Mouse (Mus musculus): ENCODE results near the gene Cxcr4. TPM values are rescaled to one million over a fixed set of nuclear protein-coding genes. Genes with fewer than 3 reads are reported as not detected.
A peak's percentile ranks its signal among the peaks of the same experiment; 100 is the strongest.

The Cxcr4 gene
- polyA plus RNA-seq, 1 experiment from 2014 or later = 9.3 TPM

GRCm38 (mm10) chr1:128563905-128564304 lies 28.2 kb downstream of the Cxcr4 start:
- 0 out of 2 replicates have a peak, but pooled peaks cover 2% of the 10 kb centered on the region for H3K4me1 ChIP-seq
- no peak overlapping the region for H3K27ac ChIP-seq
- no peaks in the 10 kb centered on the region for H3K27me3 ChIP-seq
- H3K9me3 ChIP-seq = no peaks in the 10 kb centered on the region
- no peak overlapping the region for H3K4me2 ChIP-seq
- 83% methylated on average over 3 of the region's 3 CpGs for WGBS
- ATAC-seq (ENCODE audit: borderline replicate concordance, extremely low read depth, low FRiP score, low TSS enrichment) = no peak
- no peak overlapping the region for H3K9ac ChIP-seq
- no peak overlapping the region for H3K4me3 ChIP-seq
- no peaks in the 10 kb centered on the region for H3K36me3 ChIP-seq

- 69% methylated on average over 9 of the region's 9 CpGs for WGBS
- H3K4me2 ChIP-seq = no peak overlapping the region
These were observed 30.7 kb downstream of the Cxcr4 start for GRCm38 (mm10) chr1:128561325-128561874.

GRCm38 (mm10) chr1:128560452-128561324 lies 31.4 kb downstream of the Cxcr4 start:
- H3K4me2 ChIP-seq = no peak overlapping the region
- H3K4me3 ChIP-seq = no peak overlapping the region
- H3K9me3 ChIP-seq = no peaks in the 10 kb centered on the region
- H3K36me3 ChIP-seq = no peaks in the 10 kb centered on the region
- H3K4me1 ChIP-seq = peaks cover 7% of the 10 kb centered on the region
- H3K9ac ChIP-seq = no peak overlapping the region
- H3K27ac ChIP-seq = no peak overlapping the region
- no peak for ATAC-seq (ENCODE audit: borderline replicate concordance, extremely low read depth, low FRiP score, low TSS enrichment)
- WGBS = 52% methylated on average over 14 of the region's 14 CpGs
- H3K27me3 ChIP-seq = no peaks in the 10 kb centered on the region

More at GRCm38 (mm10) chr1:128561325-128561874, 30.7 kb downstream of the Cxcr4 start:
- ATAC-seq (ENCODE audit: borderline replicate concordance, extremely low read depth, low FRiP score, low TSS enrichment) = no peak
- Histone ChIP-seq H3K27me3 (no peaks in the 10 kb centered on the region), H3K9ac (no peak overlapping the region), H3K9me3 (no peaks in the 10 kb centered on the region), H3K4me1 (peaks cover 9% of the 10 kb centered on the region), H3K27ac (no peak overlapping the region), H3K36me3 (no peaks in the 10 kb centered on the region), H3K4me3 (no peak overlapping the region)

- H3K27ac ChIP-seq = no peak overlapping the region
- ATAC-seq (ENCODE audit: borderline replicate concordance, extremely low read depth, low FRiP score, low TSS enrichment) = peak; percentile 82; the same call in 1 of the 2 replicates
- H3K4me2 ChIP-seq = no peak overlapping the region; the same call in 1 of the 2 replicates
- H3K27me3 ChIP-seq = no peaks in the 10 kb centered on the region
- no peak overlapping the region for H3K9ac ChIP-seq
- H3K4me1 ChIP-seq = peaks cover 7% of the 10 kb centered on the region
- no peak overlapping the region for H3K4me3 ChIP-seq
- no peaks in the 10 kb centered on the region for H3K9me3 ChIP-seq
- WGBS = 51% methylated on average over 4 of the region's 4 CpGs
- H3K36me3 ChIP-seq = no peaks in the 10 kb centered on the region
These were observed 34.1 kb downstream of the Cxcr4 start for GRCm38 (mm10) chr1:128557953-128558352.

GRCm38 (mm10) chr1:128552545-128552944 lies 39.5 kb downstream of the Cxcr4 start:
- no peaks in the 10 kb centered on the region for H3K36me3 ChIP-seq
- H3K27me3 ChIP-seq = no peaks in the 10 kb centered on the region
- no peak overlapping the region for H3K9ac ChIP-seq
- H3K27ac ChIP-seq = no peak overlapping the region
- no peak overlapping the region for H3K4me3 ChIP-seq
- no peak for ATAC-seq (ENCODE audit: borderline replicate concordance, extremely low read depth, low FRiP score, low TSS enrichment)
- H3K4me1 ChIP-seq = peaks cover 16% of the 10 kb centered on the region; the same call in 1 of the 2 replicates
- H3K4me2 ChIP-seq = no peak overlapping the region
- no peaks in the 10 kb centered on the region for H3K9me3 ChIP-seq

GRCm38 (mm10) chr1:128551743-128552397 lies 40.2 kb downstream of the Cxcr4 start:
- ATAC-seq (ENCODE audit: borderline replicate concordance, extremely low read depth, low FRiP score, low TSS enrichment) = peak; percentile 44; the same call in 1 of the 2 replicates
- WGBS = 10% methylated on average over 8 of the region's 8 CpGs

GRCm38 (mm10) chr1:128549442-128549841 lies 42.7 kb downstream of the Cxcr4 start:
- no peak overlapping the region for H3K4me2 ChIP-seq
- no peak overlapping the region for H3K4me3 ChIP-seq
- peaks cover 16% of the 10 kb centered on the region; the same call in 1 of the 2 replicates for H3K4me1 ChIP-seq
- no peak overlapping the region for H3K27ac ChIP-seq
- H3K9ac ChIP-seq = no peak overlapping the region
- no peaks in the 10 kb centered on the region for H3K9me3 ChIP-seq
- 52% methylated on average over 5 of the region's 5 CpGs for WGBS
- no peaks in the 10 kb centered on the region for H3K27me3 ChIP-seq
- ATAC-seq (ENCODE audit: borderline replicate concordance, extremely low read depth, low FRiP score, low TSS enrichment) = no peak
- H3K36me3 ChIP-seq = no peaks in the 10 kb centered on the region

More at GRCm38 (mm10) chr1:128551743-128552397, 40.2 kb downstream of the Cxcr4 start:
- no peaks in the 10 kb centered on the region for H3K27me3 ChIP-seq
- H3K4me3 ChIP-seq = no peak overlapping the region
- H3K9me3 ChIP-seq = no peaks in the 10 kb centered on the region
- H3K36me3 ChIP-seq = no peaks in the 10 kb centered on the region
- no peak overlapping the region for H3K4me2 ChIP-seq
- H3K4me1 ChIP-seq = peaks cover 16% of the 10 kb centered on the region; the same call in 1 of the 2 replicates
- H3K9ac ChIP-seq = no peak overlapping the region
- H3K27ac ChIP-seq = peak overlapping the region; percentile 19; the same call in 1 of the 2 replicates

- Histone ChIP-seq H3K9ac (no peak overlapping the region), H3K4me1 (peaks cover 16% of the 10 kb centered on the region; the same call in 1 of the 2 replicates), H3K4me2 (no peak overlapping the region), H3K9me3 (no peaks in the 10 kb centered on the region), H3K27ac (no peak overlapping the region), H3K36me3 (no peaks in the 10 kb centered on the region), H3K27me3 (no peaks in the 10 kb centered on the region), H3K4me3 (no peak overlapping the region)
- no peak for ATAC-seq (ENCODE audit: borderline replicate concordance, extremely low read depth, low FRiP score, low TSS enrichment)
- 42% methylated on average over 3 of the region's 3 CpGs for WGBS
These were observed 43.1 kb downstream of the Cxcr4 start for GRCm38 (mm10) chr1:128549007-128549406.

- Histone ChIP-seq H3K27ac (no peak overlapping the region), H3K9me3 (no peaks in the 10 kb centered on the region), H3K4me3 (no peak overlapping the region), H3K36me3 (no peaks in the 10 kb centered on the region), H3K4me2 (no peak overlapping the region), H3K27me3 (no peaks in the 10 kb centered on the region), H3K4me1 (peaks cover 16% of the 10 kb centered on the region; the same call in 1 of the 2 replicates), H3K9ac (no peak overlapping the region)
- ATAC-seq (ENCODE audit: borderline replicate concordance, extremely low read depth, low FRiP score, low TSS enrichment) = no peak
- 59% methylated on average over 5 of the region's 5 CpGs for WGBS
These were observed 43.7 kb downstream of the Cxcr4 start for GRCm38 (mm10) chr1:128548220-128548998.

GRCm38 (mm10) chr1:128545672-128546071 lies 46.4 kb downstream of the Cxcr4 start:
- ATAC-seq (ENCODE audit: borderline replicate concordance, extremely low read depth, low FRiP score, low TSS enrichment) = no peak; the same call in 1 of the 2 replicates

GRCm38 (mm10) chr1:128543137-128543536 lies 49.0 kb downstream of the Cxcr4 start:
- WGBS = 91% methylated on average over 2 of the region's 2 CpGs

More at GRCm38 (mm10) chr1:128545672-128546071, 46.4 kb downstream of the Cxcr4 start:
- H3K4me3 ChIP-seq = no peak overlapping the region
- H3K4me1 ChIP-seq = 0 out of 2 replicates have a peak, but pooled peaks cover 9% of the 10 kb centered on the region
- H3K4me2 ChIP-seq = no peak overlapping the region
- H3K27me3 ChIP-seq = no peaks in the 10 kb centered on the region
- H3K36me3 ChIP-seq = no peaks in the 10 kb centered on the region
- H3K9ac ChIP-seq = no peak overlapping the region
- H3K27ac ChIP-seq = no peak overlapping the region
- H3K9me3 ChIP-seq = no peaks in the 10 kb centered on the region
- 77% methylated on average over 6 of the region's 6 CpGs for WGBS

More at GRCm38 (mm10) chr1:128543137-128543536, 49.0 kb downstream of the Cxcr4 start:
- no peaks in the 10 kb centered on the region for H3K36me3 ChIP-seq
- H3K27ac ChIP-seq = no peak overlapping the region
- H3K4me2 ChIP-seq = no peak overlapping the region
- H3K9ac ChIP-seq = no peak overlapping the region
- H3K27me3 ChIP-seq = no peaks in the 10 kb centered on the region
- no peaks in the 10 kb centered on the region for H3K9me3 ChIP-seq
- ATAC-seq (ENCODE audit: borderline replicate concordance, extremely low read depth, low FRiP score, low TSS enrichment) = no peak
- H3K4me3 ChIP-seq = no peak overlapping the region
- H3K4me1 ChIP-seq = 0 out of 2 replicates have a peak, but pooled peaks cover under 1% of the 10 kb centered on the region

Measured in lung, embryonic 15.5 days (tissue).